Mouse (Mus musculus): Measurements from ENCODE around the gene Paqr3. TPM values are rescaled to one million over a fixed set of nuclear protein-coding genes. Genes with fewer than 3 reads are reported as not detected.

Paqr3 gene
- total RNA-seq, 2 experiments from 2014 or later = 24.2 to 25.1 TPM

GRCm38 (mm10) chr5:97083701-97084100 lies 27.7 kb downstream of the Paqr3 start:
- intact Hi-C loops (cut with DNase I) = no loop called here

GRCm38 (mm10) chr5:97081481-97081880 lies 29.9 kb downstream of the Paqr3 start:
- intact Hi-C loops (cut with DNase I) = no loop called here
- Histone ChIP-seq H3K27ac (no peak overlapping the region), H3K4me3 (no peak overlapping the region)
- peak; percentile 49 for TF ChIP-seq CTCF (IDR thresholded peaks at IDR 0.05)
- no peak for DNase-seq (ENCODE audit: extremely low spot score in 1 of 2, low spot score in 2 of 2)

More at GRCm38 (mm10) chr5:97083701-97084100, 27.7 kb downstream of the Paqr3 start:
- TF ChIP-seq CTCF (IDR thresholded peaks at IDR 0.05) = no peak
- Histone ChIP-seq H3K4me3 (no peak overlapping the region), H3K27ac (no peak overlapping the region)
- DNase-seq (ENCODE audit: extremely low spot score in 1 of 2, low spot score in 2 of 2) = no peak

DNA sequence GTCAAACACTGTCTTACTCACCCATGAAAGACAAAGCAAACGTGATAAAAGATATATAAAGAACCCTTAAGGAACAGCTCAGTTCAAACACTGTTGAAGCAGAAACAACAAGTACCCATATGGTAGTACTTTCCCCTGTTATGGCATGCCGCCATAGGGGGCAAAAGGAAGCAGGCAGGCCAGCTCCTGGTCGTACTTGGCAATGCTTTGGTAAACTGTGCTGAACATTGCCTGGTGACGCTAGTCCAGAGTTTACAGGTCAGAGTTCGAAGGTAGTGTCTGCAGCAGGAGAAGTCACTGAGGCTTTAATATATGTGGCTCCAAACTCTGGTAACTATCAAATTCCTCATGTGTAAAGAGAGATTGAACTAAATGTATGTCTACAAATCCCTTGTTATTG lies 32.8 kb downstream of the Paqr3 start:
- no peak overlapping the region for H3K4me3 ChIP-seq
- DNase-seq (ENCODE audit: extremely low spot score in 1 of 2, low spot score in 2 of 2) = no peak
- TF ChIP-seq CTCF (IDR thresholded peaks at IDR 0.05) = no peak
- H3K27ac ChIP-seq = no peak overlapping the region
- intact Hi-C loops (cut with DNase I) = no loop called here

DNA sequence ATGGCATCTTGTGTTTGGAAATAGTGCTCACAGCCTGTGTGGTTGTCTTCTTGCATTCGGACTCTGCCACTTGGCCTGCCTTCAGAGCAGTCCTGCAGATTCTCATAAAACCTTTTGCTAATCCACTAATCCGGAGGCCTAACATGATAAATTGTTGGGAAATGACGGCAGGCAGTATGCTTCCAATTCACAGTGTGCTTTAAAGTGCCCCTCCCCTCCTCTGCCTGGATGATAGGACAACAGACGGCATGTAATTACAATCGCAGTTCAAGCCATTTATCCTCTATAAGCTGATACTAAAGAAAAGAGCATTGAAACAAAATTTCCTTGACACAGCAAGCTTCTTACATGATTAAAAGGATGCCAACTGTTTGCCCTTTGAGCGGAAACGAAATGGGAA lies 33.7 kb downstream of the Paqr3 start:
- Histone ChIP-seq H3K27ac (no peak overlapping the region), H3K4me3 (no peak overlapping the region)
- TF ChIP-seq CTCF (IDR thresholded peaks at IDR 0.05) = no peak
- no peak for DNase-seq (ENCODE audit: extremely low spot score in 1 of 2, low spot score in 2 of 2)
- intact Hi-C loops (cut with DNase I) = no loop called here

- intact Hi-C loops (cut with DNase I) = no loop called here
- TF ChIP-seq CTCF (IDR thresholded peaks at IDR 0.05) = no peak
- H3K4me3 ChIP-seq = no peak overlapping the region
Measured at GRCm38 (mm10) chr5:97076167-97076566, 35.2 kb downstream of the Paqr3 start.

GRCm38 (mm10) chr5:97075476-97076151 lies 35.8 kb downstream of the Paqr3 start:
- no peak overlapping the region for H3K4me3 ChIP-seq
- no peak for DNase-seq (ENCODE audit: extremely low spot score in 1 of 2, low spot score in 2 of 2)
- H3K27ac ChIP-seq = no peak overlapping the region
- intact Hi-C loops (cut with DNase I) = no loop called here
- TF ChIP-seq CTCF (IDR thresholded peaks at IDR 0.05) = no peak

More at GRCm38 (mm10) chr5:97076167-97076566, 35.2 kb downstream of the Paqr3 start:
- DNase-seq (ENCODE audit: extremely low spot score in 1 of 2, low spot score in 2 of 2) = no peak
- no peak overlapping the region for H3K27ac ChIP-seq

- Histone ChIP-seq H3K27ac (no peak overlapping the region), H3K4me3 (no peak overlapping the region)
- TF ChIP-seq CTCF (IDR thresholded peaks at IDR 0.05) = no peak
- DNase-seq (ENCODE audit: extremely low spot score in 1 of 2, low spot score in 2 of 2) = no peak
- intact Hi-C loops (cut with DNase I) = no loop called here
Measured at GRCm38 (mm10) chr5:97065746-97066145, 45.6 kb downstream of the Paqr3 start.

- no peak overlapping the region for H3K4me3 ChIP-seq
- no peak for DNase-seq (ENCODE audit: extremely low spot score in 1 of 2, low spot score in 2 of 2)
- H3K27ac ChIP-seq = no peak overlapping the region
- intact Hi-C loops (cut with DNase I) = no loop called here
- TF ChIP-seq CTCF (IDR thresholded peaks at IDR 0.05) = no peak
Measured at GRCm38 (mm10) chr5:97062041-97062440, 49.4 kb downstream of the Paqr3 start.

- H3K27ac ChIP-seq = no peak overlapping the region
- intact Hi-C loops (cut with DNase I) = no loop called here
- no peak for TF ChIP-seq CTCF (IDR thresholded peaks at IDR 0.05)
- DNase-seq (ENCODE audit: extremely low spot score in 1 of 2, low spot score in 2 of 2) = no peak
- no peak overlapping the region for H3K4me3 ChIP-seq
Measured at GRCm38 (mm10) chr5:97060864-97061263, 50.5 kb downstream of the Paqr3 start.

DNA sequence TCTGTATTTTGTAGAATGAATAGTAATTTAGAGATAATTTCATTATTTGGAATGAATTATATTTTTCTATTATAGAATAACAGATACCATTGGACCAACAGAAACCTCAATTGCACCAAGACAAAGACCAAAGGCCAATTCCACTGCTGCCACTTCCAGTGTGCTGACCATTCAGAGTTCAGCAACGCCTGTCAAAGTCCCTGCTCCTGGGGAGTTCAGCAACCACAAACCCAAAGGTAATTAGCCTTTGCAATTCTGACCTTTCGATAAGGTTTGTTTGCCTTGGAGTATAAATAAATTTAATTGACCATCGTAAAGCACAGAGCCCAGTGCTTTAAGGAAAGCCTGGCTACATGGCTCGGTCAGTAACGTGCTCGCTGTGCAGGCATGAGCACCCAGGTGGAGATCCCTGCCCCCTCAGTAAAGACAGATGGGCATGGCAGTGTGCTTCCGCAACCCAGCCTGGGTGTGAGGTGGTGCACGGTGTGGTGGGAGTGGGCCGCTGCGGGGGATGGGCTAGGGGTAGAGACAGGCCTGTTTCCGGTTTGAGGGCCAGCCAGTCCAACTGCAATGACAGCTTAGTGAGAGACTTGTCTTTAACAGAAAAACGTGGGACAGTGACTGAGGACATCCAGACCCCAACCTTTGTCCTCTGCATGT lies 54.5 kb downstream of the Paqr3 start:
- Histone ChIP-seq H3K4me3 (no peak overlapping the region), H3K27ac (no peak overlapping the region)
- TF ChIP-seq CTCF (IDR thresholded peaks at IDR 0.05) = no peak
- no peak for DNase-seq (ENCODE audit: extremely low spot score in 1 of 2, low spot score in 2 of 2)
- intact Hi-C loops (cut with DNase I) = loop anchor here (5.0 kb wide), 1 partner anchor 790 kb away; no protein-coding TSS in a partner anchor

GRCm38 (mm10) chr5:97056359-97056758 lies 55.0 kb downstream of the Paqr3 start:
- Histone ChIP-seq H3K27ac (no peak overlapping the region), H3K4me3 (no peak overlapping the region)
- DNase-seq (ENCODE audit: extremely low spot score in 1 of 2, low spot score in 2 of 2) = no peak
- intact Hi-C loops (cut with DNase I) = loop anchor here (5.0 kb wide), 1 partner anchor 789 kb away; no protein-coding TSS in a partner anchor
- no peak for TF ChIP-seq CTCF (IDR thresholded peaks at IDR 0.05)

- intact Hi-C loops (cut with DNase I) = loop anchor here (2.0 to 5.0 kb wide), 2 partner anchors 201 to 788 kb away; no protein-coding TSS in a partner anchor
- no peak overlapping the region for H3K27ac ChIP-seq
- H3K4me3 ChIP-seq = no peak overlapping the region
- TF ChIP-seq CTCF (IDR thresholded peaks at IDR 0.05) = peak; percentile 89
- DNase-seq (ENCODE audit: extremely low spot score in 1 of 2, low spot score in 2 of 2) = peak in 1 of 2 experiments; percentile 33
Measured at GRCm38 (mm10) chr5:97055511-97056068, 55.8 kb downstream of the Paqr3 start.
